Mouse (Mus musculus) small intestine, adult 2 months (tissue): Measurements from ENCODE around the gene Il24.

ENCODE experiments used
- CTCF ChIP-seq: fragments of 200-500 bp; IDR thresholded peaks from 2 replicates; pipeline ENCODE4 v1.5.1; 2012; ENCODE audit warnings: low read depth, mild to moderate bottlenecking, control low read depth, inconsistent platforms, low read length, moderate library complexity, mixed read lengths; ENCODE audit not compliant: insufficient replicate concordance, insufficient read length; ENCODE audit errors: extremely low read depth
- POLR2A ChIP-seq: fragments of 200-500 bp; IDR thresholded peaks from 2 replicates; pipeline ENCODE4 v1.6.1; 2012; ENCODE audit warnings: low read depth, mild to moderate bottlenecking, control low read depth, inconsistent platforms, low read length, moderate library complexity

DNA sequence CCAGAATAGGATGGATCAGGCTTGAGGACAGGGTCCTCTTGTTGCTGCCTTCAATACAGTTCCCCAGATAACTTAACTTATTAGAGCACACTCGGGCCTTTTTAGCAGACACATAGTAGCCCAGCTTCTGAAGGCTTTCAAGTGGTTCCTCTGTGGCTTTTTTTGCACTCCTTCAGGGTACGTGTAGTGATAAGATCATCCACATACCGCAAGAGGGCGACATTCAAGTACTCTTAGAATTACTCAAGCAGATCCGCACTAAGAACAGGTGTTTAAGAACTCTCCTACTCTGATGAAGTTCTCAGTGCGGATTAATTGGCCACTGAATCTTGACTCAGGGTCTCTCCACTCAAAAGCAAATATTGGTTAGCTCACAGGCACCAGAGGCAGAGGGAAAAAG lies 49.0 kb downstream of the Il24 start:
- TF ChIP-seq CTCF (no peak), POLR2A (no peak)
